Mouse (Mus musculus): ENCODE measurements around the gene Ppp1r12c. TPM values are rescaled to one million over a fixed set of nuclear protein-coding genes. Genes with fewer than 3 reads are reported as not detected.

Ppp1r12c gene
- polyA plus RNA-seq, 1 experiment = 33.0 TPM

DNA sequence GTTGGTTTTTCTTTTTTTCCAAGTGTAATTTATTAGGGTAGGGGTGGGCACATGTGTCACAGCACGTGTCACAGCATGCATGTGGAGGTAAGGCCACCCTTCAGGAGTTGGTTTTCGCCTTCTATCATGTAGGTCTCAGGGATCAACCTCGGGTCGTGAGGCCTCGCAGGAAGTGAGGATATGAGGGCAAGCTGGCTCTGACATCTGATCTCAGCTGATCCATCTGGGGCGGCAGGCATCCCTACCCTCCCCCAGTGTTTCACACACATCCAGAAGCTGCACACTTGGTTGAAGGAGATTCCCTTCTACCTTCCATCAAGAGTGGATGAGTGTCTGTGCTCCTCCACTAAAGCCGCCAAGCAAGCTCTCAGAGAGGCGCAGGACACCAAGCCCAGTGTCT, 69.5 kb downstream of the Ppp1r12c start:
- DNase-seq = no peak
- TF ChIP-seq CTCF (conservative IDR thresholded peaks at IDR 0.05; ENCODE audit: insufficient read depth, insufficient read length, low read depth, low read length) = no peak
- TF ChIP-seq POLR2A (IDR thresholded peaks at IDR 0.05; ENCODE audit: low read depth, low read length) = no peak
- WGBS = 74% methylated on average over 8 of the region's 8 CpGs
- Histone ChIP-seq H3K36me3 (ENCODE audit: control insufficient read depth, insufficient read depth, low read length) (no peaks in the 10 kb centered on the region; the same call in 1 of the 2 replicates), H3K27me3 (replicated peaks; ENCODE audit: control insufficient read depth, insufficient read depth, low read length) (no peaks in the 10 kb centered on the region), H3K4me3 (ENCODE audit: insufficient read depth, low read depth, low read length) (no peak overlapping the region), H3K27ac (ENCODE audit: insufficient read depth, low read depth, low read length) (no peak overlapping the region), H3K4me1 (ENCODE audit: control insufficient read depth, insufficient read depth, low read length) (no peaks in the 10 kb centered on the region)

DNA sequence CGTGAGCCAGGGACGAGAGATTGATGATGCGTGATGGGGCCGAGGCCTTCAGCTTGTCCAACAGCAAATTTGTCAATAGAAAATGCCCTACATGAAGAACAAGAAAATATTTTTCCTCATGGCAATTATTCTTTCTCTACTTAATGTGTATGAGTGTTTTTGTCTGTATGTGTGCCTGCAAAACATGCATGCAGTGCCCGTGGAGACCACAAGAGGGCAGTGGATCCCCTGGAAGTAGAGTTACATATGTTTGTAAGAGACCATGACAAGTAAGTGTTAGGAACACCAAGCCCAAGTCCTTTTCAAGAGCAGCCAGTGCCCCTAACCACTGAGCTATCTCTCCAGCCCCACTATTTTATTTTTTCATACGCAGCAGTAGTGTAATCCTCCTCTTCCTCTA, 69.9 kb downstream of the Ppp1r12c start:
- WGBS = 82% methylated on average over 6 of the region's 6 CpGs
- peak; percentile 78 for DNase-seq
- Histone ChIP-seq H3K4me1 (ENCODE audit: control insufficient read depth, insufficient read depth, low read length) (no peaks in the 10 kb centered on the region), H3K4me3 (ENCODE audit: insufficient read depth, low read depth, low read length) (no peak overlapping the region), H3K27me3 (replicated peaks; ENCODE audit: control insufficient read depth, insufficient read depth, low read length) (no peaks in the 10 kb centered on the region), H3K36me3 (ENCODE audit: control insufficient read depth, insufficient read depth, low read length) (no peaks in the 10 kb centered on the region; the same call in 1 of the 2 replicates), H3K27ac (ENCODE audit: insufficient read depth, low read depth, low read length) (no peak overlapping the region)
- TF ChIP-seq CTCF (conservative IDR thresholded peaks at IDR 0.05; ENCODE audit: insufficient read depth, insufficient read length, low read depth, low read length) (peak; percentile 88), POLR2A (IDR thresholded peaks at IDR 0.05; ENCODE audit: low read depth, low read length) (no peak)

Other genes with a start within 250 kb of the Ppp1r12c start
- 0.29 and 0.52 TPM in 2 replicates for gene Ncr1, start 164.0 kb downstream of the Ppp1r12c start, polyA plus RNA-seq (2012; rRNA removed)
- 0.02 TPM in 1 of 2 replicates, not detected in the other for gene Gp6, start 103.9 kb downstream of the Ppp1r12c start, polyA plus RNA-seq (2012; rRNA removed)
- gene Rdh13, start 56.0 kb downstream of the Ppp1r12c start, polyA plus RNA-seq (2012; rRNA removed) = 21.0 and 23.8 TPM in 2 replicates
- 10.6 and 12.7 TPM in 2 replicates for gene Eps8l1, start 41.0 kb downstream of the Ppp1r12c start, polyA plus RNA-seq (2012; rRNA removed)
- gene Tnnt1, start 14.7 kb upstream of the Ppp1r12c start, polyA plus RNA-seq (2012; rRNA removed) = 0.39 and 3.9 TPM in 2 replicates
- gene Tnni3, start 22.5 kb upstream of the Ppp1r12c start, polyA plus RNA-seq (2012; rRNA removed) = 2.1 and 2.6 TPM in 2 replicates
- gene Dnaaf3, start 30.8 kb upstream of the Ppp1r12c start, polyA plus RNA-seq (2012; rRNA removed) = 1.3 and 1.4 TPM in 2 replicates
- gene Syt5, start 45.9 kb upstream of the Ppp1r12c start, polyA plus RNA-seq (2012; rRNA removed) = 0.55 and 1.0 TPM in 2 replicates
- gene Ptprh, start 102.4 kb upstream of the Ppp1r12c start, polyA plus RNA-seq (2012; rRNA removed) = 0.22 and 0.24 TPM in 2 replicates
- 83.0 and 86.5 TPM in 2 replicates for gene Tmem86b, start 129.7 kb upstream of the Ppp1r12c start, polyA plus RNA-seq (2012; rRNA removed)
- gene Ppp6r1, start 157.3 kb upstream of the Ppp1r12c start, polyA plus RNA-seq (2012; rRNA removed) = 103 and 109 TPM in 2 replicates
- 36.6 and 39.4 TPM in 2 replicates for gene Hspbp1, start 183.4 kb upstream of the Ppp1r12c start, polyA plus RNA-seq (2012; rRNA removed)
- 1.7 and 2.3 TPM in 2 replicates for gene Brsk1, start 188.9 kb upstream of the Ppp1r12c start, polyA plus RNA-seq (2012; rRNA removed)
- 0.57 and 0.59 TPM in 2 replicates for gene Tmem150b, start 223.6 kb upstream of the Ppp1r12c start, polyA plus RNA-seq (2012; rRNA removed)
- gene Kmt5c, start 238.4 kb upstream of the Ppp1r12c start, polyA plus RNA-seq (2012; rRNA removed) = 83.2 and 101 TPM in 2 replicates

Measured in kidney, adult 2 months (tissue).